Mouse (Mus musculus) brain, adult 2 months (tissue): ENCODE data around the gene Pcbp3.
A peak's percentile ranks its signal among the peaks of the same experiment; 100 is the strongest.

Source experiments
- DNase-seq: peaks from one replicate; pipeline ENCODE4 v3.0.0; 2011; ENCODE audit warnings: low read depth, low spot score

The Pcbp3 gene

DNA sequence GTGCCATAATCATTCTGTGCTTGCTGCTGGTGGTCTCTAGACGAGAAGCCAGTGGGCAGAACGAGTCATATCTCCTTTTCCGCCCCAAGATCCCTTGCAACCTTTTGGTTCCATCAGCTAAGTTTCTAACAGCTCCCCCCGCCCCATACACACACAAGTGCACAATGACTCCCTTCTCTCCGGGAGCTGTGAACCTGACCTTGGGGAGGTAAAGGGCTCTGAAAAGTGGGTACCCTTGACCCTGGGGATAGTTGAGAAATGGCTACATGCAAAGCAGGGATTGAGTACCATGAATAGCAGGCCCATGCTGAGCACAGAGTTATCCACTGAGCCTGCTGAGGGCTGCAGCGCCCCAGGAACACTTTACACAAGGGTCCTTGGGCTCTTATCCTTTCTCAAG, 229.3 kb downstream of the Pcbp3 start:
- DNase-seq: no peak

DNA sequence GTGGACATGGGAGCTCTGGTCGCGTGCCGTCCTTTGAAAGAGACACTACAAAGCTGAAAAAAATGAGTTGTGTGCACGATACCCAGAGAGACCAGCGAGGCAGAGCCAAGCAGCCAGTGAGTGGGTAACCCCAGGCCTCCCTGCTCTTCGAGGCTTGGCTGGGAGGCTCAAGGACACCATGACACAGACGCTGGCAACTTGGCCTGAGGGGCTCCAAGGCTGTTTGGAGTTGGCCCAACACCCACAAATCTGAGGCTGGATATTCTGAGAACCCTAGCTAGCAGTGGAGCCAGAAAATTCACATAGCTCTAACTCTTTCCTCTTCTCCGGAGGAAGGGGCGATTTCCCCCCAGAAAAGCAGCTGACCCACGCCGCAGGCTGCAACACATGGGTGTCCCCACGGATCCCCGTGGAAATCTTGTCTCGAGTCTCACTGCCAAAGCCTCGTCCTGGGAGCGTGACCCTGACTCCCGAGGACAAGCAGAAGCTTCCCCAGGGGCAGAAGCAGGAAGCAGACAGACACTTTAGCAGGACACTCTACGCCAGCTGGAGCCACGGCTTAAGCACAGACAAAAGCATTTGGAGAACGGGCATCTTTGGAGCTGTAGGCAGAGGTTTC, 230.0 kb downstream of the Pcbp3 start:
- DNase-seq: no peak

DNA sequence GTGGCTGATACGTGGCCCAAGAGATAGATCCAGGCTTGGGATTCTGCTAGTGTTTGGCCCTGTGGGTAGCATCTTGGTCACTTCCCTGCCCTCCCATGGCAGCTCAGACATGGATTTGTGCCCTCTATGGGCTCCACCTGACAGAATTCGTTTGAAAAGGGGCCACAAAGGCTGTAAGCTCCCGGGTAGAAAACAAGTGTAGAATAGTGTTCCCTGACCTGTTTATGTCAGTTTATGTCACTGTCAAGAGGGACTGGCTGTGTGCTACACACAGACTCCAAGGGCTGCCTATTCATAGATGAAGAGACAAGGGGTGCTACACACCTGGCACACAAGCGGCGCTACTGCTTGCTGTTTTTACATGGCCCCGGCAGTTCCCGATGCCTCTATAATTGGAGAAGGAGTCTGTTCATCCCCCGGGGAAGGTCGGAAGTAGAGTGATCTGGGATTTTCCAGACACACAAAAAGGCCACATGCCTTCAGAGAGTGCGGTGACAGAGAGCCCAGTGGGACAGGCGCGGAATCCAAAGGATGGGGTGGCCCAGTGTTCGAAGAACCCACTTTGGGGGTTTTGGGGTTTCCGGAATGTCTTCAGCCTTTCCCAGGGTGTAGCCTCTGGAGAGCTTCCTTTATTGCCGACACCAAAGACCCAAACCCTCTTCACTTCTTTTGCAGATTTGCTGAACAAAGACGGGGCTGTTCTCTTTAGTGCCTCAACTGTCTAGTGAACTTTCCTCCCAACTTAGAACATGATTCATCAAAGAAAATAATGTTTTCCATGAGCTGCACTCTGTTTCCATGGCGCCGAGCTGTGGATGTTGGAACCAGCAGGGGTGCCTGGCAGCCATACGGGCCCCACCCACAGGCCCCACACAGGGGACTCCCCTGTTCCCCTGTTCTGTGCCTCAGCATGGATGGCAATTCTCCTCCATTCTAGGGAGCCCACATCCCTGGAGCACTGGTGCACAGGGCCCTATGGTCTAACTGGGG, 231.8 kb downstream of the Pcbp3 start:
- DNase-seq: peak; percentile 84

GRCm38 (mm10) chr10:76728369-76728768, 233.3 kb downstream of the Pcbp3 start:
- peak; percentile 64 for DNase-seq

GRCm38 (mm10) chr10:76727301-76727700, 234.4 kb downstream of the Pcbp3 start:
- no peak for DNase-seq

- DNase-seq: no peak
Observed at GRCm38 (mm10) chr10:76726866-76727265, 234.8 kb downstream of the Pcbp3 start.

- DNase-seq: peak; percentile 66
Observed at GRCm38 (mm10) chr10:76725682-76726285, 235.9 kb downstream of the Pcbp3 start, which contains the start of gene Col6a1. Gene Col6a1 (minus strand): TSS chr10:76726168.

DNA sequence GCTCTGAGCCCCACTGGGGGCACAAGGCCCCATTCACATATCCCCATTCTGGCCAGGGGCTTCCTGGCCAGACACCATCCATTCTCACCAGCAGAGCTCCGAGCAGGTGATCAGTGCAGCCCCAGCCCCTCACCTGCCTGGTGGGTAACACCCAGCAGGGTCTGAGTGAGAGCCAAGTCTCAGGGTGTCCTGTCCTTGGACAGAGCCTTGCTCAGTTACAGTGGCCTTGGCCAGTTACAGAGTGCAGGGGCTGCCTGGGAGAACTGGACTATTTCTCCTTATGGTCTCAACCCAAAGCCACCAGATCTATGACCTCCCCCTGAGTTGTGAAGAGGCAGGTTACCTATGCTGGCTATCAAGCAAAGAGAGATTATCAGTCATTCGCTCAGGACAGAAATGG, 236.6 kb downstream of the Pcbp3 start:
- no peak for DNase-seq

GRCm38 (mm10) chr10:76724231-76724736, 237.4 kb downstream of the Pcbp3 start:
- no peak for DNase-seq

DNA sequence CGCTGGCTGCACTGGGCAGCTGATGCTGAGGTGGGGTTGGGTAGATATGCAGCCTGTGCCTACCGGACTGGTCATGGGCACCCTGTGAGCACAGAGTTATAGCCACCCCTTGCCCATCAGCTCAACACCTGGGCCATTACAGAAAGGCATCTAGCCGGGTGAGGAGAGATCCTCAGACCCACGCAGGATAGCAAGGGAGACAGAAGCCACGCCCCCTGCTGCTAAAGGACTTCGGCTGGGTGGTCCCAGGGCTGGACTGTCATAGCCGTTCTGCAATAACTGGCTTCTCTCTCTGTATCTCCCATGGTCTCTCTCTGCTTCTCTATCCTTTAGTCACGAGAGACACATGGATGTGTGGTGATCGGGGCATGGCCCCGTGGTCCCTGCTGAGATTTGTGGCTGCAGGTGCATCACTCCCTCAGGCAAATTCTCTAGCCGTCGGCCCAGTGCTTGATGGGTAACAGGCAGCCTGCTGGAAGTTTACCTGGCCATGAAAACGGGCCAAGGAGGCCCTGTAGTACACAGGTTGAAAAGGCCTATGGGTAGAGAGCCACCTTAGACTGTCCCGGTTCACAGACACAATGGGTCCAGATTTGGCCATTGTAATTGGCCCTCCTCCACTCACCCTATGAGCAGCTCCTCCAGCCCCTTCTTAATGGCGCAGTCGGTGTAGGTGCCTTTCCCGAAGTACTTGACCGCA, 238.8 kb downstream of the Pcbp3 start:
- DNase-seq: no peak

GRCm38 (mm10) chr10:76721746-76722145, 239.9 kb downstream of the Pcbp3 start:
- no peak for DNase-seq

DNA sequence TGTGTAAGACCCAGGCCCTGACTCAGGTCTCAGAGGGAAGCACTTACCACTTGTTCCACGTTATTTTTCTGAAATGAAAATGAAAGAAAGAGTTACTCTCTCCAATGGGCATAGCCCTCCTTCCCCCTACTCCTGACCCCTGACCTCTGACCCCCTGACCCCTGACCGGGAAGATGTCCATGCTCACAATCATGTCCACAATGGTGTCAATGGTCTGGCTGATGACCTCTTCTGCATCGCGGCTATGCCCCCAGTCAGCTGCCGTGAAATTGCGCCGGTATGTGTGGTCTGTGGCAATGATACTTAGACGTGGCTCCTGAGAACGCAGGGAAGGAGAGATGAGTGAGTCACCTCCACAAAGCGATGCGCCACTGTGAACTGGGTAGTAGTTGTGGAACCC, 240.5 kb downstream of the Pcbp3 start:
- no peak for DNase-seq

- DNase-seq: no peak
Observed at GRCm38 (mm10) chr10:76717631-76718030, 244.1 kb downstream of the Pcbp3 start.

DNA sequence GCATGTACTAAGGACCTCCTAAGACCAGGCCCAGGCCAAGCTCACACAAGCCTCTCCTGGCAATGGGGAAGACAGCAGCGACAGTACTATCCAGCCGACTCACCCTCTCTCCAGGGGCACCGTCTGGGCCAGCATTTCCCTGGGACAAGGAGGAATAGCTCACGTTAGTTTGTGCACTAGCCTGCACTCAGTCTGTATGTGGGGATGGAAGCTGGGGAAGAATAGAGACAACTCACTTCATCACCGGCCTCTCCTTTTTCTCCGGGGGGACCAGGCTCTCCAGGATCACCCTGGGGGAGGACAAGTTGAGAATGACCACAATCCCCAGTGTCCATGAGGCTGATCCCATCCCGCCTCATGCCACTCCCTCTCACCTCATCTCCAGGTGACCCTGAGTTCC, 244.7 kb downstream of the Pcbp3 start:
- no peak for DNase-seq

DNA sequence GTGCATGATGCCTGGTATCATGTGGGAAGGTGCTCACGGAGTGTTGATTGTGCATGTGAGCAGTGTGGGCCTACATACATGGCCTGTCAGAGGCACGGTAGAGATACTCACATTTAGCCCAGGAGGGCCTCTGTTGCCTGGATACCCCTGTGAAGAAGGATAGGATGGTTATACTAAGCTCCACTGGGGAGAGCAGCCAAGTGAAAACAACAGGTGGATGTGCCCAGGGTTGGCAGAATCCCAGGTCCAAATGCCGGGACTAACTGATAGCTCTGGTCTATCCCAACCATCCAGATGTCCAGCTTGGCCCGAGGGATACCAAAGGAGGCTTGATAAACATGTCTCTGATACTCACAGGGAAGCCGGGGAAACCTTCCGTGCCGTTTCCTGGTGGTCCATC, 247.4 kb downstream of the Pcbp3 start:
- peak; percentile 32 for DNase-seq

- DNase-seq: no peak
Observed at GRCm38 (mm10) chr10:76712500-76712899, 249.2 kb downstream of the Pcbp3 start.
